Mouse (Mus musculus) cerebellum, adult 11 months (tissue): ENCODE measurements around the gene Btf3.

Source experiments
- DNase-seq: peaks from one replicate; pipeline ENCODE4 v3.0.0; 2022

Gene Btf3

DNA sequence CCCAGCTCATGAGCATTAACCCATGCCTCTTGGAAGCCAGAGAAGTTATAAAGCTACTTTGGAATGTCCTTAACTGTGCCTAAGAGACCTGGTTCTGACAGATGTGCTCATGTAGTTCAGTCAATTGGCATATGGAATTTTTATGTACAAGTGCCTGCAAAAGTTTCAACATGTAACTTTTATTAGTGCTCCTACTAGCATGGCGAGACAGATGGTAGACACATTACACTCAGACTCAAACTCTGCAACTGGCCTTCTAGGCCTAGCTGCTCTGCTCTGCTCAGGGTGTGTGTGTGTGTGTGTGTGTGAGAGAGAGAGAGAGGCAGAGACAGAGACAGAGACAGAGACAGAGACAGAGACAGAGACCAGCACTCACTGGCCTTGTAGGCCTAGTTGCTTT lies 19.4 kb upstream of the Btf3 start:
- DNase-seq: no peak

DNA sequence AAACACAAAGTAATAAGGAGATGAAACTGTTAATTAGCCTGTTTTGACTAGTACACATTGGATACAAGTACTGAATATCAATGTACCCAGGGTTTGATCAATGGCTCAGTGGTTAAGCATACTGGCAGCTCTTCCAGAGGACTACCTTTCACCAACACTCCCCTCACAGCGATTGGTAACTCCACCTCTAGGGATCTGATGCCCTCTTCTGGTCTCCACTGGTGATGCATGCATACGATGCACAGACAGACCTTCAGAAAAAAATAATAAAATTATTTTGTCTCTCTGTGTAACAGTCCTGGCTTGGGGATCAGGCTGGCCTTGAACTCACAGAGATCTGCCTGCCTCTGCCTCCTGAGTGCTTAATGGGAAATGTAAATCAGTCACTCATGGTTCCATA lies 15.3 kb upstream of the Btf3 start:
- DNase-seq: no peak

DNA sequence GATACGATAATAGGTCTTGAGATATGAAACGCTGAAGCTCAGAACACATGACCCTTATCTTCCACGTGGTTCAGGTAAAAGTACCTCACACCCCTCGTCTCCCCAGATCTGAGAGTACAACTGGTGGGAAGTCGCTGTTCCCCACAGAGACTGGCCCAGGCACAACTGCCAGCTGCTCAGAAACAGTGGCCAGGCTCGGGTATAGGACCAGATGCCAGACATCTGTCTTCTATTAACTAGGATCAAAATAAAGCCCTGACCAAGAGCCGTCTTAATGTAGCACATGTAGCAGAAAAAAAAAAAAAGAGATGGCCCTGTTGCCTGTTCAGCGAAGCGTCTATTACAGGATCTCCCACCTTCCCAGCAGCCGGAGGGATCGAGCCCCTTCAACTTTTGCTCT lies 8.2 kb upstream of the Btf3 start:
- no peak for DNase-seq

DNA sequence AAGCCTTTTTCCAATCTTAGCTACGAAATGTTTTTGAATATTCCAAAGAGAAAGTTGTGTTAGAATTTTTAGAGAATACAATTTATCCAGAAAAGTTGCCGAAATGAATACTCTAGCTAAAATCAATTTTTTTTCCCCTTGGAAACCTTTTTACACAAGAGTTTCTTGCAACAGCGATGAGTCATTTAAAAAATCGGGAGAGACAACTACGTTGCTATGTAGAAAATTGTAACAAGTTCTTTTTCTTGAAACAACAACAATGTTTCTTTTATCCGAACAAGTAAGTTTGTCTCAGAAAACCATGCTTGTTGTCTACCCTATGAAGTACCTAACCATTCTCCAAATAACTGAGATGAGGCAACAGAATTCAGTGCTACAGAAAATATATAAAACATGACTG lies 1.1 kb upstream of the Btf3 start:
- DNase-seq: no peak

DNA sequence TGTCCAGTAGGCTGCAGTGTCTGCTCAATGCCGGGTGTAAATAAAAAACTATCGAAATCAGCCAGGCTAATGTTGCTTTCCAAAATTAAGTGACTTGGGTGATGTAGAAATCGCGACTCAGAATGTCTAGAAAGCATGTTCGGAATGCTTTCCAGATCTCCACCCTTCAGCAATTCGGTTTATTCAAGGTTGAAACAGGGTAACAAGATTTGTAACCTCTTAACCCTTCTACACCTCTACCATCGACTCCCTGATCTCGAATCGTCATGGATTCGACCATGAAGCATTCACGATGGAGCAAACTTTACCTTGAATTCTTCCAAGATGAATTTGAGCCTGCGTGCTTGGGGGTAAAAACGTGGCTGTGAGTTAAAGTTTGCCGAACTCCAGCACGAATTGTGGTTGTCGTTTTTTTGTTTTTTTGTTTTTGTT lies 456 bp upstream of the Btf3 start:
- no peak for DNase-seq

DNA sequence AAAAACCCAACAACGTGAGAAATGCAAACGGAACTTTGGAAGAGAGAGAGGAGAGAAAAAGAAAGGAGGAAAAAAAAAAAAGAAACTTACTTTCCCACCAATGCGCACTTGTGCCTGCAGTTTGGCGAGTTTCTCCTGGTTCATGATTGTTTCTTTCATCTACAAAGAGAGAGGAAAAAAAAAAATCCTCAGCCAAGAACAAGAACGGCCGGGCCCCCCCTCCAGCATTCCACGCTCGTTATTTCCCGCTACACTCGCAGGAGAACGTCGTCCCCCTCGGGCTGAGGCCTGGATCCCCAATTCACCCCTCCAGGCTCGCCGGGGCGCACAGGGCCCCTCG lies 696 bp downstream of the Btf3 start:
- no peak for DNase-seq

DNA sequence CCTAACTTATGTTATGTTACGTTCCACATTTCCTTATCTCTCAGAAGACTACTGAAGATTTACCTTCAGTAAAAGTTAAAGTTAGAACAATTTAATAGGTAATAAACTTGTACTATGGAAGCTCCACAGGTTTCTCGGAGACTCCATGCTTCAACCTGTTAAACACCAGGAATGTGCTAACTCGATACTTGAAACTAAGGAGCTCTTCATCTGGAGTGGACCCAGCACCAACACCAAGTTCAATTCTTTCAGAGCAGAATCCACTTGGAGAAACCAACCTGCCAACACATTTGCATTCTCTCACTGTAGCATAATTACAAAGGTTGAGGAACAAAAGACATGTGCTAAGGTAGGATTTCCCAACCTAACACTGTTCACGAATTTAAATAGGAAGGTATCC lies 1.7 kb downstream of the Btf3 start:
- no peak for DNase-seq

DNA sequence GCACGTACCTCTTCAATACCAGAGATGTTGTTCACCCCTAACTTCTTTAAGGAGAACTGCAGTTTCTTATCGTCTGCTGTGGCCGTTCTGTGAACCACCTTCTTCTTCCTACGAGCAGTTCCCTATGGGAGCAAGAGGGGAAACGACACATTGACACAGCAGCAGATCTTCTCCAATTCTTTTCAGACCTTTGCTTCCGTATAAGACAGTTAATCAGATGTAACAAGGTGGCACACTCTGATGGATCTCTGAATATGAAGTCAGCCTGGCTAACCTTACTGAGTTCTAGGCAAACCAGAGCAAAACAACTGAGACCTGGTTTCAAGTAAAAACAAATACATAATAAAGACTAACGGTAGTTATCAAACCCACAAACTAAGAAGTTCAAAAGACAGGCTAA lies 3.2 kb downstream of the Btf3 start:
- DNase-seq: no peak

DNA sequence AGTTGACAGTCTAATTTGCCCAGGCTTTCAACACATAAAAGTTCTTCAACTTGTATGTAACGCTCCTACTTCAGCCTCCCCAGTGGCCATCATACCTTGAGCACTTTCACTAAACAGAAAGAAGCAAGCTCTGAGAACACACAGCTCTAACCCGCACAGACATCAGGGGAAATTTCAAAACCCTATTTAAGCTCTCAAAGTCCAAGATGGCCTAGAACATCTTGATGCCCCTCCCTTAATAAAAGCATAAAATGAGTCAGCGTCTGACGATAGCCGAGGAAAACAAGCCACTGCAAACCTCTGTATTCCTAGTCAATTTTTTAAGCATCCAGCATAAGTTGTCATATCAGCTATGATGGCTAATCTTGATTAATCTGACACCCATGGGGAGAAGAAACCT lies 5.2 kb downstream of the Btf3 start:
- DNase-seq: no peak

DNA sequence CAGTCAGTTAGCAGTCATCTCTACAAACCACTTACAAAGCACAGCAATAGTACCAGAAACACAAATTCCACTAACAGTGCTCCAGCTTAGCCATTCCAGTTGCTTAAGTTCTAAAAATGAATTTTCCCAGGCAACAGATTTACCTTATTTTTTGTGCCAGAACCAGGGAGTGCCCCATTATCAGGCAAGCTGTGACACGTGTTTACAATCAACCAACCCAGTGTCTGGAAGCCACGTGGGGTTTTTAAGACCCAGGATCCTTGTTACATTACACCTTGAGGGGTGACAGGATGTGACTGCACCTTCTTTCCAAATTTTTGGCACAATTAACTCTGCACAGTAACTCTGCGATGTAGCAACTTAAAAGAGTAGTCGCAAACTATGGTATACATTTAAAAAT lies 8.1 kb downstream of the Btf3 start:
- no peak for DNase-seq

DNA sequence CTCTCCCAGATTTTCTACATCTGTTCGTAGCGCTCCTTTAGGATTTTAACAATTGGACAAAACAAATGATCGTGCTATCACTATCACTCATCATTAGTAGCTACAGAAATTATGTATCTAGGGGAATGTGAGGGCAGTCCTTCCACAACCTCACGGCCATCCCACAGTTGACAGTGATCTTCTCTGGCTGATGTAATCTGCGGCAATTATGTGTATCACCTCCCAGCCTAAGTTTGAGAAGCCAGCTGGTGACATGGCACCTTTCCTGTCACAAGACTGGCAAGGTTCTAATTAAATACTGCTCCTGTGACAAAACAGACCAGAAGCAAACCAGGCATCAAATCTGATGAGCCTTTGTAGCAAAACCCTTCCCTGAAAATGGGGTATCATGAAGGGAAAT lies 8.8 kb downstream of the Btf3 start:
- DNase-seq: no peak

DNA sequence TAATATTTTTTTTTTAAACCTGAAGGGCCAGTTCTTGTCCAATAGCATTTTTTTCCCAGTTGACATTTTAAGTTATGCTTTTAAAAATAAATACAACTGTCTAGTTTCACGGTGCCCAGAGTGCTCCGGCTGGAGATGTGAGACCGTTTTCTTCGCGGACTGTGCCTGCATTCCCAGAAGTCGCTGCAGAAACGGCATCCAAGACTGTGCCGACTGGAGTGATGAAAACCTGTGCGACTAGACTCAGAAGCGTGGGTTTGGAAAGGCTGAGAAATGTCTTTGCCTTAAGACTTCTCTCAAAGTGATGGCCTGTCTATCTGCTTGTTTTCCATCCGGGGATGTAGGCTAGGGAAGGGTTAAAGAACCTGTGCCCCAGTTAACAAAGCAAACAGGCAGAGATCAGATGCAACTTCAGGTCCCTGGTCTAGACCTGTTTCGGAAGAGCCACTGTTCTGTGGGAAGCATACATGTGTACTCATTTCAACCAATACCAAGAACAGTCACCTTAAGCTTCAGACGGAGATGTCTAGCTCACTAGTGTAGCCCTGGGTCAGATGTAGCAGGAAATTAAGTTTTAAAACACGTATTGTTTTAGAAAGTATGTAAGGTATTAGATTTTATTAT lies 9.8 kb downstream of the Btf3 start:
- no peak for DNase-seq

DNA sequence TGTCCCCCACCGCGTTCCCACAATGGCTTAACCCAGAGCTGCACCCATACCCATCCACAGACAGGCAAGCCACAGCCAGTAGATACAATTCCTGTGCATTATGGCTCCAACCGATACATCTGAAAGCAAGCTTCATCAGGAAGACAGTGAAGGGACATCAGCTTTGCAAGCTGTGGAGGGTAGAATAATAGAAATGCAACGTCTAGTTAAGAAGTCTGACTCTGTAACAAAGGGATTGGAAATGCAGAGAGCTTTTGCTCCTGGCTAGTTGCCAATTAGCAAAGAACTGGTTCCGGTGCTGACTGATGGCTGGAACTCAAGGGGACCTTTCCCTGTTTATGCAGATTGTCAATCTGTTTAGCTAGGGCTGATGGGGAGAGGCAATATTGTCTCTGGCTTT lies 10.4 kb downstream of the Btf3 start:
- no peak for DNase-seq

DNA sequence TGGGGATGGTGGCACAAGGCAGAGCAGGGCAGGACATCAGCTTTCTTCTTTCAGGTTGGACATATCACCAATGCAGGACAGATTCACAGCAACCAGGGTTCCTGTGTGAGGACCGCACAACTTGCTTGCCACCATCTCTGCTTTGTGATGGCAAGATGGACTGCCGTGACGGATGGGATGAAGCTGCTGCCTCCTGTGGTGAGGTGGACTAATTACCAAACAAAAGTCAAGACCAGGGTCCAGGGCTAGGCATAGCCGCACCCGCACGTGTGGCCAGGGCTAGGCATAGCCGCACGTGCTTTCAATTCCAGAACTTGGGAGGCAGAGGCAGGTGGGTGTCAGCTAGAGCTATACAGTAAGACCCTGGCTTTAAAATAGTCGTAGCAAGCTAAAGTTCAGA lies 11.5 kb downstream of the Btf3 start:
- no peak for DNase-seq

DNA sequence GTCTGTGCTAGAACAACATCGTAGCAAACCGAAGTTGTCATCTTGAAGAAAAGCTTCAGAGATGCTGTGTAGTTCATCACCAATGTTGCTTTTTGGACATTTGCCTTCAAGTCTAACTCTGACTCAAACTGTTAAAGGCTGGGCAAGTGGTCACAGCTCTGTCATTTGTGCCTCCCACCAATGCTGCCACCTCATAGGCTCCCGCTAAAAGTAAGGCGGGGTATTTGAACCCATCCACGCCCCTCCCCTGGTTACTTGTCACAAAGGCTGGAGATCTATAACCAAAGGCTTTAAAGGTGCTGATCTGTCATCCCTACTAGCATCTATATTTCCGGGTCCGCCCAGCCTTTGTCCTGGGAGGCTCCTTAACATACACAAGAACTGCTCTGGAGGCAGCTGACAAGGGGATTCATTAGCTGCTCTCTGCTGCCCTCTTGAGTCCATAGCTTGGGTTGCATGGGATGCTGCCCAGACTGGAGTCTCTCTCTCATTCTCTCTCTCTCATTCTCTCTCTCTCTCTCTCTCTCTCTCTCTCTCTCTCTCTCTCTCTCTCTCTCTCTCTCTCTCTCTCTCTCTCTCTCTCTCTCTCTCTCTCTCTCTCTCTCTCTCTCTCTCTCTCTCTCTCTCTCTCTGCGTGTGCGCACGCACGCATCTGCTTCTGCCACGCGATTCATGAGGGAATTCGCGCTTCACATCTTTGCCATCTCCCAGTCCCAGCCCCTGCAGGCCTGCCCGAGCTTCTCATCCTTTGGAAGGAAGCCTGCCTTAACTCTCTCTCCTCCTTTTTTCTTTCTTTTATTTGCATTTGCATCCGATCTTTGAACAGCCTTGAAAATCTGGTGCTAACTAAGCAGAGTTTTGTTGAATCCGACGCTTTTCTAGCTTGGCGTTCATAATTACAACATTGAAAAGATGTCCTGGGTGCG lies 17.7 kb downstream of the Btf3 start:
- peak; percentile 51 for DNase-seq

DNA sequence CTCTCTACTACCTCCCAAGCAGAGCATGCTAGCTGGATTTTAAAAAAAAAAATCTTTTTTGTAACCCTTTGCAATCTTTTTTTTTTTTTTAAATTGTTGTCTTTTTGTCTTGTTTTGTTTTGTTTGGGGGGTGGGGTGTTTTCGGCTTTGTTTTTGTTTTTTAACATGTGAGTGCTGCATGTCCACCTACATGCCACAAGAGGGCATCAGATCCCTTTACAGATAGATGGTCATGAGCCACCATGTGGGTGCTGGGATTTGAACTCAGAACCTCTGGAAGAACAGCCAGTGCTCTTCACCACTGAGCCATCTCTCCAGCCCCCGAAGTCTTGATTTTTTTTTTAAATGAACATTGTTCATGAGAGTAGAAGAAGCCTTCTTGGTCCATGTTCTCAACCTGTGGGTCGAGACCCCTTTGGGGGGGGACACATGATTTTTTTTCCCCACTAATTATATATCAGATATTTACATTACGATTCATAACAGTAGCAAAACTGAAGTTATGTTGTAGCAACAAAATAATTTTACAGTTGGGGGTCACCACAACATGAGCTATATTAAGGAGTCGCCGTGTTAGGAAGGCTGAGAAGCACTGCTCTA lies 18.8 kb downstream of the Btf3 start:
- no peak for DNase-seq

DNA sequence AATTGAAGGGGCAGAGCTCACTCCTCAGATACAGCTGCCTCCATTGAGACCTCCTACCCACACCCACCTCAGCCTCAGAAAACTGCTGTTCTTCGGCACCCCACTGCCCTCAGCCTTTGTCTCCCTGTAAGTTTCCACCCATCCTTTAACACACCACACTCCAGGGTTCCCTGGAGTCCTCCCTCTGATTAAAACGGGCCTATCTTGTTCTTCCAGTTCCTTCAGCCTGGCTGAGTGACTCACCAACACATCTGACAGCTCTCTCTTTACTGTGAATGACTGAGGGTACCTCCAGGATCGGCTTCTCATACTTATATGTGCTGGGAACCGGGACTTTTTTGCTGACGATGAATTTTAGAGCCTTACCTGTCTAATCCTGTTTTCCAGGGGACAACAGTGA lies 20.7 kb downstream of the Btf3 start:
- DNase-seq: no peak

DNA sequence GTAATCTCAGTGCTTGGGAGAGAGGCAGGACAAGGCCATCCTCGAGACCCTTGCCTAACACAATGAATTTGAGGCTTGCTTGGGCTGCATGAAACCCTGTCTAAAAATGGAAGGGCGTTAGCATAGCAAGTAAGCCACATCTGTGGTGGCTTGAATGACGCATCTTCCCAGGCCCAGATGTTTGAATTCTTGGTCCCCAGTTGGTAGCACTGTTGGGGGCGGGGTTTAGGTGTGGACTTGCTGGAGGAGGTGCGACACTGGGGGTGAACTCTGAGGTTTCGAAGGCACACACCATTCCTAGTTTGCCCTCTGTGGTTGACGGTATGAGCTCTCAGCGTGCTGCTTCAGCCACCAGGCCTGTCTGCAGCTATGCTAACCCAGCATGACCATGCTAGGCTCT lies 25.1 kb downstream of the Btf3 start:
- no peak for DNase-seq

DNA sequence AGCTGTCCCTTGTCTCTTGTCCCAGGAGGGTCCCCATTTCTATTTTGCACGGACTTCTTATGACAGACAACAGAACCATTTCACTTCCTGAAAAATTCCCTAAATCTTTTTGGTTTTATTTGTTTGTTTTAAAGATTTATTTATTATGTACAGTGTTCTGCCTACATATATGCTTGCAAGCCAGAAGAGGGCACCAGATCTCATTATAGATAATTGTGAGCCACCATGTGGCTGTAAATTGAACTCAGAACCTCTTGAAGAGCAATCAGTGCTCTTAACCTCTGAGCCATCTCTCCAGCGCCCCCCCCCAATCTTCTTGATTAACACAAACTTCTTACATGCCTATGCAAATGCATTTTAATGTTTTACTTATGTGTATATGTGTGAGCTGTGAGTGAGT lies 26.1 kb downstream of the Btf3 start:
- DNase-seq: no peak

DNA sequence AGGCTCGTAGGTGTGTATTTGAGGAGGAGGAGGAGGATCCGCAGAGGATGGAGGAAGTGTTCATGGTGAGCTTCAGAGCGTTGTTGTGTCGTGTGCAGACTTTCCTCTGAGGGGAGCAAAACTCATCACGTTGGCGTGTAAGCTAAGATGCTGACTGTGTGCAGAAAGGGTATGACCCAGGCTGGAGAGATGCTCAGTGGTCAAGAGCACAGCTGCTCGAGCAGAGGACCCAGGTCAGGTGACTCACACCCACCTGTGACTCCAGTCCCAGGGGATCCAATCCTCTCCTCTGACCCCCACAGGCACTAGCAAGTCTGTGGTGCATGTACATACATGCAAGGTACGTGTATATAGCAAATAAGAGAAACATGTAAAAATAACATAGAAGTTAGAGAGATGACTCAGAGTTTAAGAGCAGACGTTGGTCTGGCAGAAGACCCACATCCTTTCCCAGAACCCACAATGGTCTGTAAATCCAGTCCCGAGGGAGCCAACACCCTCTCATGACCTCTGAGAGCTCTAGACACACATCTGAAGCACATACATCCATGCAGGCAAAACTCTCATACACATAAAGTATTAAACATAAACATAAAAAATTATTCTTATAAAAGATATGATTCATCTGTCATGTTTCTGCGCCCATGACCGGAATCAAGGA lies 35.7 kb downstream of the Btf3 start:
- DNase-seq: no peak

DNA sequence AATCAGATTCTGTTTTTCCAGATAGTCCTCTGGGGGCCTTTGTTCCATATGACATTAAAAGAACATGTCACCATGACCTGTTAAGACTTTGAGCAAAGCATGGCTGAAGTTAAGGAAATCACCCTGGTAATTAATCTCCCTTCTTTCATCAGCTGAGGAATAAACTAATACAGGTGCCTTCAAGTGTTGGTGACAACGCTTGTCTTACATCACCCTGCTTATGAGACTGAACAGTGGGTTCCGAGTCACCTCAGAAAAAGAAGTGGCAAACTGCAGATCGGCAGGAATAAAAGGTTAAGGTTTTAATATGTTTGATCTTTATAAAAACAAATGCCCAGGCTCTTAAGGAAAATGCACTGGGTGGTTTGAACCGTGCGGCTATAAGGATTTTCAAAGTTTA lies 37.1 kb downstream of the Btf3 start, which contains the start of gene Gm21976:
Gene Gm21976 (plus strand): TSS at position 202 of the 400 bp plus-strand sequence.
- no peak for DNase-seq

DNA sequence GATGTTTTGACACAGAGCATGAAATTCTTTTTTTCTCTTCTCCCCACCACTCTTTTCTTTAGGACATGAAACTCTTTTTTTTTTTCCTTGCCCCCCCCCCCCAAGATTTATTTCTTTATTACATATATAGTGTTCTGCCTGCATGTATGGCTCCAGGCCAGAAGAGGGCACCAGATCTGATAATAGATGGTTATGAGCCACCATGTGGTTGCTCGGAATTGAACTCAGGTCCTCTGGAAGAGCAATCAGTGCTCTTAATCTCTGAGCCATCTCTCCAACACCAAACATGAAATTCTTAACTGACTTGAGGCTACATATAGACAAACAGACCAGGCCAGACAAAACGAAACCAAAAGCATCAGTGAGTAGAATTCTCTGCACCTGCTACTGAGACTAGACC lies 39.3 kb downstream of the Btf3 start:
- no peak for DNase-seq

DNA sequence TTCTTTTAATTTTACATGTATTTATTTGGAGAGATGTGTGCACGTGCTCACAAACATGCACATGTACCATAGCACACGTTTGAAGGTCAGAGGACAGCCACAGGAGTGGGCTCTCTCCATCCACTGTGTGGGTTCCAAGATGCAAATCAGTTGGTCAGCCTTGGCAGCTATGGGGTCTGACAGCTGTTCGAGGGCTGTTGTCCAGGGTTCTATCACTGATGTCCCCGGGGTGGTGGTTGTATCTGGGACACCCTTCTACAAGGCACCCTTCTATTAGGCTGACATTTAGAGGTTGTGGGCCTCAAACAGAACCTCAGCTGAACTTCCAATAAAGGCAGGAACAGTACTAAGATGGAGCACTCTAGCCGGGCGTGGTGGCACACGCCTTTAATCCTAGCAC lies 40.6 kb downstream of the Btf3 start:
- DNase-seq: no peak

DNA sequence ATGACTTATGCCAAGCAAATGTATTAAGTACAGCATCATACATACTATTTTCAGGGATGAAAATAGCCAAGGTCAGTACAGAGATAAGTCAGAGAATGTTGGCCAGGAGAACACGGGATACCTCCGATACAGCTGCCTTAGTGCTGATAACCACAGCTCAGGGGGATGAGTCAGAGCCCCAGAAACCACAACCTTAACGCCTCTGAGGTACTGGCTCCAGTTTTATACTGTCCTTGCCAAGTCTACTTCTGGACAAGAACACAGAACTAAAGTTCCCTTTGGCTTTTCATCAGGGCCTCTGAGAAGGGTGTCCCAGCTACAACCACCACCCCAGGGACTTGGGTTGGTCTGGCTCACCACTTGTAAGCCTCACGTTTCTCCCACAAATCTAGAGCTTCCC lies 41.2 kb downstream of the Btf3 start:
- no peak for DNase-seq
